Mouse (Mus musculus): Measurements from ENCODE around the gene Unkl. TPM values are rescaled to one million over a fixed set of nuclear protein-coding genes. Genes with fewer than 3 reads are reported as not detected.
"Not testable (repeated sequence)": the region's sequence is repeated elsewhere in the genome, so short reads cannot be mapped to it uniquely, and the experiment has no call there.

The Unkl gene
- polyA plus RNA-seq, 1 experiment = 20.2 TPM

DNA sequence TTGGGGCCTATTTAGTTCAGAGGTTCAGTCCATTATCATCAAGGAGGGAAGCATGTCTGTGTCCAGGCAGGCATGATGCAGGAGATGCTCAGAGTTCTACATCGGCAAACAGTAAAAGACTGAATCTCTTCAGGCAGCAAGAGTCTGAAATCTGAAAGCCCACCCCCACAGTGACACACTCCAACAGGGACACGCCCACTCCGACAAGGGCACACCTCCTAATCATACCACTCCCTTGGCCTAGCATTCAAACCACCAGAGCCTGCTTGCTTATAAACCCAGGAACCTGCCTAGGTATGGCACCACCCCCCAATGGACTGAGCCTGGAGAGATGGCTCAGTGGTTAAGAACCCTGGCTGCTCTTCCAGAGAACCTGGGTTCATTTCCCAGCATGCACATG lies 27.2 kb downstream of the Unkl start:
- peaks cover 57% of the 10 kb centered on the region for H3K4me1 ChIP-seq
- H3K9me3 ChIP-seq = no peaks in the 10 kb centered on the region
- H3K36me3 ChIP-seq (replicated peaks; ENCODE audit: low read length) = peaks cover 98% of the 10 kb centered on the region
- TF ChIP-seq FLI1 (IDR thresholded peaks at IDR 0.05; ENCODE audit: low read length) = no peak
- no peak for TF ChIP-seq GATA1 (IDR thresholded peaks at IDR 0.05; ENCODE audit: borderline replicate concordance, low read length)
- no peaks in the 10 kb centered on the region for H3K27me3 ChIP-seq (replicated peaks)
- no peak overlapping the region for H3K4me3 ChIP-seq (replicated peaks)

GRCm38 (mm10) chr17:25218967-25219366 lies 30.8 kb downstream of the Unkl start:
- peaks cover 78% of the 10 kb centered on the region for H3K4me1 ChIP-seq
- no peak for TF ChIP-seq FLI1 (IDR thresholded peaks at IDR 0.05; ENCODE audit: low read length)
- TF ChIP-seq GATA1 (IDR thresholded peaks at IDR 0.05; ENCODE audit: borderline replicate concordance, low read length) = no peak
- H3K9me3 ChIP-seq = no peaks in the 10 kb centered on the region
- no peaks in the 10 kb centered on the region for H3K27me3 ChIP-seq (replicated peaks)
- peak overlapping the region; percentile 35 for H3K4me3 ChIP-seq (replicated peaks)
- H3K36me3 ChIP-seq (replicated peaks; ENCODE audit: low read length) = peaks cover 78% of the 10 kb centered on the region

GRCm38 (mm10) chr17:25219492-25220295 lies 31.5 kb downstream of the Unkl start:
- Histone ChIP-seq H3K4me1 (peaks cover 82% of the 10 kb centered on the region), H3K36me3 (replicated peaks; ENCODE audit: low read length) (peaks cover 75% of the 10 kb centered on the region), H3K27me3 (replicated peaks) (no peaks in the 10 kb centered on the region), H3K4me3 (replicated peaks) (peak overlapping the region; percentile 42), H3K9me3 (no peaks in the 10 kb centered on the region)
- TF ChIP-seq FLI1 (IDR thresholded peaks at IDR 0.05; ENCODE audit: low read length) (no peak), GATA1 (IDR thresholded peaks at IDR 0.05; ENCODE audit: borderline replicate concordance, low read length) (no peak)

DNA sequence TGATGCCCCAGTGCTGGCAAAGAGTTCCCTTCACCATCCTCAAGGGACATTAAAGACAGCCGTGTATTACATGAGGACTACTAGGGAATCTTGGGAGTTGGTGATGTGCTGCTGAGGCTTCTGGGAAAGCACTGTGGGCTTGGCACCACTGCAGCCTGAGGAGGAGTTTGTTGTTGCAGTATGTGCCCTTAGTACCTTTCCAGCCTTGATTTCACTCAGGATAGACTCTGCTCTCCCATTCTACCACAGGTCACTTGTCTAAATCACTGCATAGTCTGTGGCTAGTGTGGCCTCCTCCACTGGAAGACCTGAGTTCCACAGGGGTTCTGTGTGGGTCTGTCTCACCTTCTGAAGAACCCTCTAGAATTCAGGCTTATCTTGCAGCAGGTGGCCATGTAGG lies 32.5 kb downstream of the Unkl start:
- peaks cover 72% of the 10 kb centered on the region for H3K36me3 ChIP-seq (replicated peaks; ENCODE audit: low read length)
- H3K9me3 ChIP-seq = no peaks in the 10 kb centered on the region
- TF ChIP-seq FLI1 (IDR thresholded peaks at IDR 0.05; ENCODE audit: low read length) (no peak), GATA1 (IDR thresholded peaks at IDR 0.05; ENCODE audit: borderline replicate concordance, low read length) (no peak)
- H3K4me1 ChIP-seq = peaks cover 86% of the 10 kb centered on the region
- H3K4me3 ChIP-seq (replicated peaks) = peak overlapping the region; percentile 90
- H3K27me3 ChIP-seq (replicated peaks) = no peaks in the 10 kb centered on the region

- peaks cover 72% of the 10 kb centered on the region for H3K36me3 ChIP-seq (replicated peaks; ENCODE audit: low read length)
- TF ChIP-seq GATA1 (IDR thresholded peaks at IDR 0.05; ENCODE audit: borderline replicate concordance, low read length) = no peak
- no peak for TF ChIP-seq FLI1 (IDR thresholded peaks at IDR 0.05; ENCODE audit: low read length)
- no peaks in the 10 kb centered on the region for H3K27me3 ChIP-seq (replicated peaks)
- H3K4me3 ChIP-seq (replicated peaks) = peak overlapping the region; percentile 90
- H3K4me1 ChIP-seq = peaks cover 92% of the 10 kb centered on the region
- no peaks in the 10 kb centered on the region for H3K9me3 ChIP-seq
Measured at GRCm38 (mm10) chr17:25221821-25222503, 33.8 kb downstream of the Unkl start.

DNA sequence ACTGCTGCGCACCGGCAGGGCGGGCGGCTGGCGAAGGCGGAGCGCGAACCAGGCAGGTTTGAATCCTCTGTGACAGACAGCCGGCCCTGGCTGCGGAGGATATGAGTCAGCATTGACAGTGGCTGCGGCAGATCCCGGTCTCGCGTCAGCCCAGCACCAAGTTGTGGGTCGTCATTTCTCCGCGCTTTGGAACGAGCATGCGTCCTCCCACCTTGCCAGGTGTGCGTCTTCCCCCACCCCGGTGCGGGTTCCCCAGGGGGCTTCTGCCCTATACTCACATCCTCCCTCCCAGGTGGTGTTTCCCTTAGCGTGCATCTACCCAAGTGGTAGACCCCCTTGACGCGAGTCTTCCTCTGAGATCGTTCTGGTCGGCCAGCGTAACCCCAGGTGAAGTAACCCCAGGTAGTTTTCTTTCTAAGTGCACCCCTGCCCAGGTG lies 34.3 kb downstream of the Unkl start:
- H3K27me3 ChIP-seq (replicated peaks); H3K9me3 ChIP-seq: not testable (repeated sequence)
- Histone ChIP-seq H3K4me3 (replicated peaks) (peak overlapping the region; percentile 90), H3K4me1 (peaks cover 95% of the 10 kb centered on the region), H3K36me3 (replicated peaks; ENCODE audit: low read length) (peaks cover 73% of the 10 kb centered on the region)

DNA sequence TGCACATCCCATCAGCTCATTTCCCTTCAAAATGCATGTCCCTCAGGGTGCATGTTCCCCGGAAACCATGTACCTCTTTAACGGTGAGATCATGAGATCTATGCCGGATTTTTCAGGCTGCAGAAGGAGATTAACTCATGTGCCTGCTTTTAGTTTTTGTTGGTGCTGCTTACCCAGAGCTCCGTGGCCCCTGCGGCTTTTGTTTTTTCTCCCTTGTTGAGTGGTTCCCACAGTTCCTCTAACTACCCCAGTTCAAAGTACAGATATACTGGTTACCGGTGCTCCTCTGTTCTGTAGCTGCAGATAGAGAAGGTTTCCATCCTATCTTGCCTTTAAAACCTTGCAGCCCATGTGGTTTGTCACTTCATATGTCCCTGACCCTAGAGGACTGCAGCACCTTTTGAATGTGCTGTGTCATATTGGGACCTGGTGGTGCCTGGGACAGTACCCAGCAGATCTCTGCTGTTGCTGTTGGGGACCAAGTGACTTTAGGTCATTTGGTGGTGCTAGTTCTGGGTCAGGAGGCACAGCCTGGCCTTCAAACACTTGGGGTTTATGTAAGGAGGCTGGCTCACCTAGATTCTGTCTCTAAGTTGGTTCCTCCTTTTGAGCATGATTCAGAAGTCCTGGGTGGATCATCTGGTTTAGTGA lies 34.9 kb downstream of the Unkl start:
- Histone ChIP-seq H3K36me3 (replicated peaks; ENCODE audit: low read length) (peaks cover 73% of the 10 kb centered on the region), H3K27me3 (replicated peaks) (no peaks in the 10 kb centered on the region), H3K4me1 (peaks cover 95% of the 10 kb centered on the region), H3K4me3 (replicated peaks) (peak overlapping the region; percentile 90), H3K9me3 (no peaks in the 10 kb centered on the region)
- TF ChIP-seq FLI1 (IDR thresholded peaks at IDR 0.05; ENCODE audit: low read length) (no peak), GATA1 (IDR thresholded peaks at IDR 0.05; ENCODE audit: borderline replicate concordance, low read length) (no peak)

DNA sequence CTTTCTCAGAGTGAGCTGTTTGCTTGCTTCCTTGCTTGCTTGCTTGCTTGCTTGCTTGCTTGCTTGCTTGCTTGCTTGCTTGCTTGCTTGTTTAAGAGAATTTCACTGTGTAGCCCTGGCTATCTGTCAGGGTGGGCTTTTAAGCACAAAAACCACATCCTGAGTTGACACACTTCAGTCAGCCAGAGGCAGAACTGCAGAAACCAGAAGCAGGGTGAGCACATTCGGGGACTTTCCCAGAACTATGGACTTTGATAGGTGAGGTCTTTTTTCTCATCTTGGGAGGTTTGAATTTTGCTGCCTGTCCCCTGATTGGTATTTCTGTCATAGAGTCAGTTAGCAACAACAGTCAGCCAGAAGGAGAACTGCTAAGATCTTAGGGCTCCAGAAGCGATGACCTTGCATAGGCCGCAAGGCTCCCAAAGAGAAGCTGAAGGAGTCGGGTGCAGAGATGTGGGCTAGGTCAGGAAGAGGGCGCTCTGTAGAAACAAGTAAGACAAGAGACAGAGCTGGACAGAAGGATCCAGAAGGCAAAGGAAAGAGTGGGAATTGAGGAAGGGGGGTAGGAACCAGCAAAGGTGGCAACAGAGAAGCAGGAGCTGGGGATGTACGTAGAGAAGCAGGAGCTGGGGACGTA lies 36.5 kb downstream of the Unkl start:
- H3K4me1 ChIP-seq = peaks cover 94% of the 10 kb centered on the region
- no peaks in the 10 kb centered on the region for H3K27me3 ChIP-seq (replicated peaks)
- peaks cover 73% of the 10 kb centered on the region for H3K36me3 ChIP-seq (replicated peaks; ENCODE audit: low read length)
- H3K9me3 ChIP-seq = no peaks in the 10 kb centered on the region
- H3K4me3 ChIP-seq (replicated peaks) = peak overlapping the region; percentile 90
- TF ChIP-seq GATA1 (IDR thresholded peaks at IDR 0.05; ENCODE audit: borderline replicate concordance, low read length) (no peak), FLI1 (IDR thresholded peaks at IDR 0.05; ENCODE audit: low read length) (no peak)

DNA sequence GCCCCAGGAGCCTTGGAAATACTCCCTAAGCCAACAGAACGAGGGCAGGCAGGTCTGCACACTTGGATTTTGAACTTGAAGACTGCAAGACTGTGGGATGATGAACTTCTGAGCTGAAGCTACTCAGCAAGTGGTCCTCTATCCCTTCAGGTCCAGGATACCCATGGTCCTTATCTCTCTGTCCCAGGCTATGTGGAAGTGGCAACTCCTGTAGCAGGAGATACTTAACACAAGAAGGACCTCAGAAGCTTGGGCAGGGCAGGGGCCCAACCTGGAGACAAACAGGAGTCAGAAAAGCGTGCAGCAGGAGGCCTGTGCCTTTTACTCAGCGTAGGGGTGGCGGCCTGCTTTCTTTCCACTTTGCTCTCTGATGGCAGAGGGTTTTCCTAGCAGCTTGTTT lies 37.5 kb downstream of the Unkl start:
- H3K4me3 ChIP-seq (replicated peaks) = peak overlapping the region; percentile 90
- peaks cover 84% of the 10 kb centered on the region for H3K4me1 ChIP-seq
- peaks cover 73% of the 10 kb centered on the region for H3K36me3 ChIP-seq (replicated peaks; ENCODE audit: low read length)

More for the DNA sequence above, 37.5 kb downstream of the Unkl start:
- TF ChIP-seq FLI1 (IDR thresholded peaks at IDR 0.05; ENCODE audit: low read length) = no peak
- TF ChIP-seq GATA1 (IDR thresholded peaks at IDR 0.05; ENCODE audit: borderline replicate concordance, low read length) = no peak
- Histone ChIP-seq H3K27me3 (replicated peaks) (no peaks in the 10 kb centered on the region), H3K9me3 (no peaks in the 10 kb centered on the region)
